Mouse (Mus musculus) cerebellum, adult 18-20 months (tissue): ENCODE measurements around the gene Camkmt.
A peak's percentile ranks its signal among the peaks of the same experiment; 100 is the strongest.

Experiments
- DNase-seq, 2 experiments: peaks; one replicate each; pipeline ENCODE4 v3.0.0; 2021

Camkmt gene

GRCm38 (mm10) chr17:85464466-85465411 is 374.4 kb downstream of the Camkmt start:
- DNase-seq, result no peak

- no peak for DNase-seq
These were observed 379.4 kb downstream of the Camkmt start for GRCm38 (mm10) chr17:85469776-85470175.

GRCm38 (mm10) chr17:85472687-85473202 is 382.4 kb downstream of the Camkmt start:
- no peak for DNase-seq

- no peak for DNase-seq
These were observed 382.9 kb downstream of the Camkmt start for GRCm38 (mm10) chr17:85473217-85473616.

GRCm38 (mm10) chr17:85473881-85474280 is 383.5 kb downstream of the Camkmt start:
- no peak for DNase-seq

DNA sequence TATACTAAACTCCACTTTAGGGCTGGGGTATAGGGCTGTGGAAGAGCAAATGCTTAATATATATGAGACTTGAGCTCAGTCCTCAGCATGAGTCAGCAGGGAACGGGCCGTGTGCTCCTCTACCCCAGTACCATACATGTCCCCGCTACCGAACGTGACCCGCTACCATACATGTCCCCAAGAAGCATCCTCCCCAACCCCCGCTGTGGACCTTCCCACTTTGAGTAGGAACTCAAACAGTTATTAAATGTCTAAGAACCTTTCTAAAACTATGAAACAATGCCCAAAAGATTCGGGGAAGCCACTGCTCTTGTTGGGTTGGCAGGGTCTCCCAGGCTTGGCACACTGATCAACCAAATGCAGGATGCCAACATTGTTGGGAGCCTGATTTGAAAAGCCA is 390.9 kb downstream of the Camkmt start:
- DNase-seq, result no peak

GRCm38 (mm10) chr17:85483086-85483485 is 392.7 kb downstream of the Camkmt start:
- no peak for DNase-seq

GRCm38 (mm10) chr17:85484015-85484414 is 393.7 kb downstream of the Camkmt start:
- no peak for DNase-seq

- DNase-seq, result no peak
These were observed 394.2 kb downstream of the Camkmt start for GRCm38 (mm10) chr17:85484526-85484925.

- no peak for DNase-seq
These were observed 395.0 kb downstream of the Camkmt start for GRCm38 (mm10) chr17:85485065-85485945.

GRCm38 (mm10) chr17:85485946-85486533 is 395.7 kb downstream of the Camkmt start:
- DNase-seq, result peak in 1 of 2 experiments; percentile 7

DNA sequence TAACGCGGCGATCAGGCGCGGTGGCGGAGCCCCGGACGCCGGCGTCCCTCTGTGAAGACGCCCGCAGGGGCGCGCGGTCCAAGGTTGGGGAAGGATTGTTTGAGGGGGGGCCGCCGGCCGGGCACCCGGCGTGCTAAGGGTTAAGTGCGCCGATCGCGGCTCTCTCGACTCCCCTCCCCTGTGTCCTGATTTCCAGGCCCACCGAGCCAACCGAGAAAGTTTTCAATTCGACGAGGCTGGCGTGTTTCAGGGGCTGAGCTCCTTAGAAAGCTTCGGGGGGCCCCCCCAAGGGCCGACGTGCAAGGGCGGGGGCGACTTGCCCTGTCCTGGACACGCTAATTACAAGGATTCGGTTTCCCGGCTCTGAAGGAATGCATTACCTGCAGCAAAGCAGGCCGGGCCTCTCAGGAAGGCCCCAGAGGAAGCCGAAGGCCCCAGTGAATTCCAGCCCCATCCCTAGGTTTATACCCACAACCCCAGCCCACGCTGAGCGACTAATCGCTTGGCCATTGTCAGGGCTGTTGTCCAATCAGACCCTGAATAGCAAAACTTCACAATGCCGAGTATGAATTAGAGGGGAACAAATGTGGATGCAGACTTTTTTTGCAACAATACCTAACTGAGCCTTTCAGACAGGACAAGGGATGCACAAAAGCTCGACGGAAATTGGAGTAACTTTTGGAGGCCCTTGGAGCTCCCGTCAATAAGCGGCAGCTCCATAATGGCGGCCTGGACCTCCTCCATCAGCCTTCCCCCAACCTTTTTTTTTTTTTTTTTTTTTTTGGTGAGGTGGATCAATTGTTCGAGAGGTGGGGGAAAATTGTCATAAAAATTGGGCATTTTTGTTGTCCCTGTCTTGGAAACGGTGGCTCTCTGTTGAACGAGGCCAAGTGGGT is 396.5 kb downstream of the Camkmt start:
- no peak for DNase-seq

DNA sequence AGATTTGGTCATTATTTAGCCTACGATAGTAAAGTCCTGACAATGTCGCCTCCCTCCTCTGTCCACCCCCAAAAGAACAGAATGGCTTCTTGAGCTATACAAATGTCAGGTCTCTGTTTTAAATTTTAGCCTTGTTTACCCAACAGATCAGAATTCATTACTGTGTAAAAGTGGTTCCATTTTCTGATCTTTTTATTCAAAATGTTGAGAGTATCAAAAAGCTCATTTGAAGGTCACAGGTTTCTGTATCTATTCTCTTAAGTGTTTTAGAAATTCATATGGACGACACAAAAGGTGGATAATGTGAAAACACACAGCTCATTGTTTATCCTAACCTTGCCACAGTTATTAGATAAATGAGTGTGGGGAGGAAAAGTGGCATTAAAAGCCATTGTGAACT is 397.2 kb downstream of the Camkmt start:
- DNase-seq, result no peak

DNA sequence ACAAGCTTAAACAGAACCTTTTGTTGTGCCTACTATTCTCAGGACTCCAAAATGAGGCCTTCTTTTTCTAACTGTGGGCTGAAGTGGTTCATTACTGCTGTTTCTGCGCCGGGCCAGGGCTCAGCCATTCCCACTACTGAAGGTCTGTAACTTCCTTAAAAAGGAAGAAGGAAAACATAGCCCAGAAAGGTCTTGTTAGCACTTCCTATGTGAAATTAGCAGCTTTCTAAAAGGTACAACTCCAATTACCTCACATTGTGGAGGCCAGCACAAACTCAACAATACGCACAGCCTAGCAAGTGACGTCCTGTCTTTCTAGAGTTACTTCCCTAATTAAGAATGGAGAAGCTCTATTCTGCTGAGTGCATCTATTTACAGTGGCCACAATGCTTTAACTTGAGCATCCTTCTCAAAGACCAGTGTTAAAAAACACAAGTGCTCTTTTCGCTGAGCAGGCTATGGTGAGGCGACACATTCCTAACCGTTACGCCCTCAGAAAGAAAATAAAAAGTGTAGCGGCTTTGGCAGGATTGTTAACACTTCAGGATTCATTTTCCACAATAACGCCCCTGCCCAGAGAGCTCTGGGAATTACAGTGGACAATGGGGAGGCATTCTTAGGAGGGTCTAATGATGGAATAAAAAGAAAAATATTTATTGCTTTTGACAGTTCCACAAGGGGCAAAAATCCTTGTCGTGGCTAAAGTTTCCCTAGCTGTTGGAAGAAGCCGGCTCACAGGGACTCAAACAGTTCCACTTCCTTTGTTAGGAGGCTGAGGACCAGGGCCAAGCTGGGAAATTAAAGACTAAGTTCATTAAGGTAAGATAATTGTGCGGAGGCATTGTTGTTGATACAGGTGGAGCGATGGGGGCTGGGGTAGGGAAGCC is 398.5 kb downstream of the Camkmt start:
- no peak for DNase-seq

GRCm38 (mm10) chr17:85489488-85489980 is 399.2 kb downstream of the Camkmt start:
- no peak for DNase-seq

GRCm38 (mm10) chr17:85491491-85491890 is 401.1 kb downstream of the Camkmt start:
- DNase-seq, result no peak

DNA sequence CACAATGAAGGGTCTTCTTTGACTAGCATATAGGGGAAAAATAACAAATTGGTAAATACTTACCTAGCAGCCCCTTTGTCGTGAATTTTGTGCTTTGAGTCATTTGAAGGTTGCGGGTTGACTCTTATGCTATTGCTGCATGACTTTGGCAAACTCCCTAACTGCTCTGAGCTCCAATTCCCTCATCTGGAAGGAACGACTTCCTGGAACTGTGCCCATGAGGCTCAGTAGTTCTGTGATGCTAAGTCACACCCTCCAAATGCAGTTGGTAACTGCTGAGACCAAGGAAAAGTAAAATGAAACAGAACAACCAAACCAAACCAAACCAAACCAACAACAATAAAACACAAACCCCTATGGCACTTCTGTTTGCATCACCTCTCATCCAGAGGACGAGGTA is 403.2 kb downstream of the Camkmt start:
- no peak for DNase-seq

- DNase-seq, result no peak
These were observed 404.8 kb downstream of the Camkmt start for GRCm38 (mm10) chr17:85495012-85495754.

DNA sequence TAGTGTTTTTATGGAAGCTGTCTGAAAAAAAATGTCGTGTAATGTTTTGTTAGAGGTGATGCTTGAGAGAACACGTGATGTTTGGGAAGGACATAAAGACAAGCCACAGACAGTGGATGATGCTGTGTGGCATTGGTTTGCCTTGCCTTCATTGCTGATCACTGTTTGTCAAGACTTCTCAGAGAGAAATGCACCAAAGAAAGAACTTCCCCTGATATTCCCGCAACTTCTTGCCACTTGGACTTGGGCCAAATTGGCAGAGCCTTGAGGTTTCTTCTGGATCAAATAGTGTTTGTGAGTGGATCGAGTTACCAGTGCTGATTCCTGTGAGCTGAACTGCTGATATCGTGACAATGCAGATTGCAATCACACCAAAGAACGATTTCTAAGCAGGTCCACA is 405.5 kb downstream of the Camkmt start:
- DNase-seq, result no peak

- no peak for DNase-seq
These were observed 414.5 kb downstream of the Camkmt start for GRCm38 (mm10) chr17:85504888-85505287.
